Mouse (Mus musculus) liver, embryonic 15.5 days (tissue): Measurements from ENCODE around the gene Gpatch3. TPM values are rescaled to one million over a fixed set of nuclear protein-coding genes. Genes with fewer than 3 reads are reported as not detected.
A peak's percentile ranks its signal among the peaks of the same experiment; 100 is the strongest.

Experiments used
- ATAC-seq: fragments of 200-750 bp; cut with Nextera tagmentation; 2 replicates; pipeline ENCODE4 v1.8.0; 2017; ENCODE audit warnings: moderate number of reproducible peaks, mild to moderate bottlenecking, moderate library complexity; ENCODE audit not compliant: insufficient read depth
- H3K27ac ChIP-seq: fragments of 300-500 bp; sonication (generic); replicated peaks from 2 replicates; pipeline ENCODE4 v1.5.1; 2015; ENCODE audit warnings: mild to moderate bottlenecking, inconsistent platforms
- H3K27me3 ChIP-seq: fragments of 300-500 bp; sonication (generic); 2 replicates; pipeline ENCODE4 v1.6.1; 2015; ENCODE audit warnings: mild to moderate bottlenecking, inconsistent platforms
- H3K36me3 ChIP-seq: fragments of 300-500 bp; sonication (generic); replicated peaks from 2 replicates; pipeline ENCODE4 v1.6.1; 2015; ENCODE audit warnings: moderate library complexity, mild to moderate bottlenecking, inconsistent platforms
- H3K4me1 ChIP-seq: fragments of 300-500 bp; sonication (generic); replicated peaks from 2 replicates; pipeline ENCODE4 v1.6.1; 2015; ENCODE audit warnings: inconsistent platforms
- H3K4me2 ChIP-seq: fragments of 300-500 bp; sonication (generic); 2 replicates; pipeline ENCODE4 v1.6.1; 2015; ENCODE audit warnings: moderate library complexity, mild to moderate bottlenecking, inconsistent platforms
- H3K4me3 ChIP-seq: fragments of 300-500 bp; sonication (generic); replicated peaks from 2 replicates; pipeline ENCODE4 v1.5.1; 2015; ENCODE audit warnings: mild to moderate bottlenecking, inconsistent platforms
- H3K9ac ChIP-seq: fragments of 300-500 bp; sonication (generic); 2 replicates; pipeline ENCODE4 v1.6.1; 2015; ENCODE audit warnings: moderate library complexity, mild to moderate bottlenecking, inconsistent platforms
- H3K9me3 ChIP-seq: fragments of 300-500 bp; sonication (generic); replicated peaks from 2 replicates; pipeline ENCODE4 v1.6.1; 2016; ENCODE audit warnings: inconsistent platforms
- WGBS: fragments of 180-500 bp; shearing (Covaris S2); methylation state at CpG from one replicate; pipeline ENCODE4 v1.1.7; 2015; ENCODE audit warnings: mixed read lengths; ENCODE audit not compliant: insufficient replicate concordance; 5-methylcytosine and 5-hydroxymethylcytosine counted together
- polyA plus RNA-seq: library from polyadenylated mRNA; unstranded; fragments of >200 nt; fragmentation: Nextera tagmentation; extraction: Ambion mirVana; gene quantifications from 2 replicates; pipeline ENCODE4 v1.2.1, GENCODE M21; 2015

The Gpatch3 gene
- polyA plus RNA-seq, 1 experiment from 2014 or later, result 3.8 TPM

DNA sequence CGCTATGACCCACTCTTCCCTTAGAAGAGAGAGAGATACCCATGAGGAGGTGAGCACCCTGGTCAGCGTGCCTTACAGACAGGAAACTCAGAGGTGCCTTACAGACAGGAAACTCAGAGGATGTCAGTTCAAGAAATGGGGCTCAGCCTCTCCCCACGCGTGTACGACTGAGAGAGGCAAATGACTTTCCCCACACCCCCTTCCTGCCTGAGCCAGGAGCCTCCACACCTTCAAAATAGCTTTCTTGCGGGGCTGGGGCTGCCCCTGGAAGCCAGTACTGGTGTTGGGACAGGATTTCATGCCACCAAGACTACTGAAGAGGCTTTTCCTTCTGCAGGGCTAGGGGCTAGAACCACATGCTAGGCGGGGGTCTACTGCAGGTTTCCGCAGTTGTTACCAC lies 46.1 kb downstream of the Gpatch3 start:
- Histone ChIP-seq H3K4me1 (peaks cover 49% of the 10 kb centered on the region), H3K4me3 (no peak overlapping the region), H3K9ac (no peak overlapping the region), H3K9me3 (no peaks in the 10 kb centered on the region), H3K27me3 (no peaks in the 10 kb centered on the region), H3K27ac (0 out of 2 replicates have a peak overlapping the region, but pooled peaks have one; percentile 14), H3K36me3 (0 out of 2 replicates have a peak, but pooled peaks cover 12% of the 10 kb centered on the region), H3K4me2 (no peak overlapping the region)
- WGBS, result 69% methylated on average over 8 of the region's 8 CpGs
- ATAC-seq, result no peak

DNA sequence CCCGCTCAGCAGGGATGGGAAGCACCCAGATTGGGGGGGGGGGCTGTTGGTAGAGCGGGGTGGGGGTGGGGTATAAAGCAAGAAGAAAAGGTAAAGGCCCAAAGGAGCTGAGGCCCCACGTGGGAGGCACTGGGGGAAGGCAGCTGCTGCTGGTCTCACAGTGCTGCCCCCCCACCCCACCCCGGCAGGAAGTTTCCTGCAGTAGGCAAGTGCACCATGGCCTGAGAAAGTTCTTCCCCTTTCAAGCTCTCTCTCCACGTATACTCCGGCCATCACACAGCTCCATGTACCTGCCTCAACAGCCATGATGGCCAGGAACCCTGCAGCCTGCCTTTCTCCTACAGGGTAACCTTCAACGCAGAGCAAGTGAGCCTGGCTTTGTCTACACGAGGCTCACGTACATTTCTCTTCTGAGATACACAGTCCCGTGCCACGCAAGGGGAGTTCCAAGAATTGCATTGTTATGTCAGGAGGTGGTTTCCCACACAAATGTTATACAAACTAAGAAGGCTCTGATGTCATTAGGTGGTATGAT lies 47.7 kb downstream of the Gpatch3 start:
- Histone ChIP-seq H3K27me3 (no peaks in the 10 kb centered on the region), H3K4me1 (peaks cover 63% of the 10 kb centered on the region), H3K36me3 (peaks cover 17% of the 10 kb centered on the region; the same call in 1 of the 2 replicates), H3K9me3 (no peaks in the 10 kb centered on the region), H3K4me3 (no peak overlapping the region), H3K27ac (no peak overlapping the region), H3K4me2 (no peak overlapping the region), H3K9ac (no peak overlapping the region)
- WGBS, result 48% methylated on average over 11 of the region's 11 CpGs
- ATAC-seq, result no peak

- no peak overlapping the region for H3K4me3 ChIP-seq
- no peaks in the 10 kb centered on the region for H3K27me3 ChIP-seq
- H3K36me3 ChIP-seq, result peaks cover 17% of the 10 kb centered on the region; the same call in 1 of the 2 replicates
- H3K4me2 ChIP-seq, result peak overlapping the region; percentile 21; the same call in 1 of the 2 replicates
- ATAC-seq, result peak; percentile 70
- no peaks in the 10 kb centered on the region for H3K9me3 ChIP-seq
- WGBS, result 32% methylated on average over 7 of the region's 7 CpGs
- peak overlapping the region; percentile 46 for H3K27ac ChIP-seq
- no peak overlapping the region for H3K9ac ChIP-seq
- H3K4me1 ChIP-seq, result peaks cover 59% of the 10 kb centered on the region
Observed at GRCm38 (mm10) chr4:133624830-133625229, 50.3 kb downstream of the Gpatch3 start.

GRCm38 (mm10) chr4:133625621-133626071 lies 51.1 kb downstream of the Gpatch3 start:
- H3K4me2 ChIP-seq, result peak overlapping the region; percentile 21; the same call in 1 of the 2 replicates
- peaks cover 51% of the 10 kb centered on the region for H3K4me1 ChIP-seq
- no peak overlapping the region for H3K4me3 ChIP-seq
- no peaks in the 10 kb centered on the region for H3K27me3 ChIP-seq
- H3K9me3 ChIP-seq, result no peaks in the 10 kb centered on the region
- no peak overlapping the region for H3K9ac ChIP-seq
- H3K27ac ChIP-seq, result peak overlapping the region; percentile 46
- H3K36me3 ChIP-seq, result peaks cover 17% of the 10 kb centered on the region; the same call in 1 of the 2 replicates
- WGBS, result 25% methylated on average over 11 of the region's 11 CpGs
- ATAC-seq, result peak; percentile 45; the same call in 1 of the 2 replicates

GRCm38 (mm10) chr4:133626221-133626620 lies 51.7 kb downstream of the Gpatch3 start:
- Histone ChIP-seq H3K9me3 (no peaks in the 10 kb centered on the region), H3K27ac (peak overlapping the region; percentile 46), H3K27me3 (no peaks in the 10 kb centered on the region), H3K4me3 (no peak overlapping the region), H3K4me2 (peak overlapping the region; percentile 21; the same call in 1 of the 2 replicates), H3K9ac (no peak overlapping the region), H3K36me3 (peaks cover 13% of the 10 kb centered on the region; the same call in 1 of the 2 replicates), H3K4me1 (peaks cover 51% of the 10 kb centered on the region)
- 43% methylated on average over 5 of the region's 5 CpGs for WGBS
- ATAC-seq, result no peak

DNA sequence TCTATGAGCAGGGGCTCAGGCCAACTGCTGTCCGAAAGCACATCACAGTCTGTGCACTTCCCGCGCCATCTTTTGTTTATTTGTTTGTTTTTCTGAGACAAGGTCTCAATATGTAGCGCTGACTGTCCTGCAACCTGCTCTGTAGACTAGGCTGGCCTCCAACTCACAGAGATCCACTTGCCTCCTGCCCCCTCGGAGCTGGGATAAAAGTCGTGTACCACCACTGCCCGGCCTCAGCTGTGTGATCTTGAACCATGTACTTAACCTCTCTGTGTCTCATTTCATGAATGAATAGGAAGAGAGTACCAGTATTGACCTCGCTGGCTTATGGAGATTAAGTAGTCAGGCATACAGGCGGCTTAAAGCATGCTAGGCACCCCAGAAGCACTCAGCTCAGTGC lies 52.1 kb downstream of the Gpatch3 start:
- H3K27ac ChIP-seq, result peak overlapping the region; percentile 46; the same call in 1 of the 2 replicates
- no peak overlapping the region for H3K4me3 ChIP-seq
- no peaks in the 10 kb centered on the region for H3K27me3 ChIP-seq
- no peak for ATAC-seq
- WGBS, result 81% methylated on average over 9 of the region's 9 CpGs
- H3K4me1 ChIP-seq, result peaks cover 54% of the 10 kb centered on the region
- no peak overlapping the region for H3K4me2 ChIP-seq
- peaks cover 12% of the 10 kb centered on the region; the same call in 1 of the 2 replicates for H3K36me3 ChIP-seq
- H3K9me3 ChIP-seq, result no peaks in the 10 kb centered on the region
- no peak overlapping the region for H3K9ac ChIP-seq

GRCm38 (mm10) chr4:133627039-133627438 lies 52.5 kb downstream of the Gpatch3 start:
- 87% methylated on average over 14 of the region's 14 CpGs for WGBS

DNA sequence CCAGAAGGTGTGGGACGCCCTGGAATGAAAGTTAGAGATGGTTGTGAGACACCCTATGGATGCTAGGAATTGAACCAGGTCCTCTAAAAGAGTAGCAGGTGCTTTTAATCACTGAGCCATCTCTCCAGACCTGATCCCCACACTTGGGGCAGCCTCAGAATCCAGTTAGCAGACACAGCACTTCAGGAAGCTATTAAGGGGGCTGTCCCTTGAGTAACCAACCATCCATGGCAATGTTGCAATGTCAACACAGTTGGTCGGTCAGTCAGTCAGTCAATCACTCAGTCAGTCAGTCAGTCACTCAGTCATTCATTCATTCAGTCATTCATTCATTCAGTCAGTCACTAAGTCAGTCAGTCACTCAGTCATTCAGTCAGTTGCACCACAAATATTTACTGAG lies 54.0 kb downstream of the Gpatch3 start:
- Histone ChIP-seq H3K4me1 (peaks cover 60% of the 10 kb centered on the region), H3K36me3 (peaks cover 12% of the 10 kb centered on the region; the same call in 1 of the 2 replicates), H3K9me3 (no peaks in the 10 kb centered on the region), H3K27ac (no peak overlapping the region), H3K9ac (no peak overlapping the region), H3K27me3 (no peaks in the 10 kb centered on the region), H3K4me3 (no peak overlapping the region), H3K4me2 (no peak overlapping the region)
- ATAC-seq, result no peak
- 46% methylated on average over 2 of the region's 2 CpGs for WGBS

More at GRCm38 (mm10) chr4:133627039-133627438, 52.5 kb downstream of the Gpatch3 start:
- H3K9me3 ChIP-seq, result no peaks in the 10 kb centered on the region
- peaks cover 12% of the 10 kb centered on the region; the same call in 1 of the 2 replicates for H3K36me3 ChIP-seq
- H3K4me3 ChIP-seq, result no peak overlapping the region
- H3K4me1 ChIP-seq, result peaks cover 55% of the 10 kb centered on the region
- H3K27me3 ChIP-seq, result no peaks in the 10 kb centered on the region
- no peak for ATAC-seq
- no peak overlapping the region for H3K27ac ChIP-seq
- H3K9ac ChIP-seq, result no peak overlapping the region
- no peak overlapping the region for H3K4me2 ChIP-seq

- 59% methylated on average over 7 of the region's 7 CpGs for whole genome bisulfite sequencing
- H3K4me2 ChIP-seq, result no peak overlapping the region
- no peaks in the 10 kb centered on the region for H3K27me3 ChIP-seq
- H3K36me3 ChIP-seq, result peaks cover 7% of the 10 kb centered on the region; the same call in 1 of the 2 replicates
- no peak for ATAC-seq
- no peak overlapping the region for H3K4me3 ChIP-seq
- no peaks in the 10 kb centered on the region for H3K9me3 ChIP-seq
- no peak overlapping the region for H3K27ac ChIP-seq
- no peak overlapping the region for H3K9ac ChIP-seq
- peaks cover 60% of the 10 kb centered on the region for H3K4me1 ChIP-seq
Observed at GRCm38 (mm10) chr4:133629191-133629590, 54.6 kb downstream of the Gpatch3 start.

DNA sequence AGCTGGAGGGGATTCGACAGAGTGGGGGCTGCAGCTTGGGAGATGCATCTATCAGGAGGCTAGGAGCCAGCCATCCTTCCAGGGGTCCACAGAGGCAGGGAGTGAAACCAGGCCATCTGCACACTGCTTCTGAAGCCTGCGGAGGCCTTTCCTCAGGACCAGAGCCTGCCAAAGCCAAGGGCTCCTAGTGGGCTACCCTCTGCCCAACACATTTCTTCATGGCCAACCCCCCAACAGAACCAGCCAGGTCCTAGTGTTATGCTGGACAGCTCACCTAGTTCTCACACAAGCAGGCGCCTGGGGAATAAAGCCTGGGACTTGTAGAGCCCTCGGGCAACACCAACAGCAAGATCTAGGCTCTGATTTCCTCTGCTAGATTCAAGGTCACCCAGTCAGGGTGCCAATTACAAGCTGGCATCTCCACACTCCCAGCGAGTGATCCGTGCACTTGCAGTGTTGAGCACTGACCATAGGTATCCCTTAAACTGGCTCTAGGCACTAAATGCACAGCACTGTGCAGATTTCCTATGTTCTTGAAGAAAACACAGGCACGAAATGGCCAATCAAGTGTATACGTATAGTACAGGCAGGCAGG lies 55.9 kb downstream of the Gpatch3 start:
- 82% methylated on average over 8 of the region's 8 CpGs for WGBS
- Histone ChIP-seq H3K36me3 (peaks cover 4% of the 10 kb centered on the region; the same call in 1 of the 2 replicates), H3K9me3 (no peaks in the 10 kb centered on the region), H3K27ac (0 out of 2 replicates have a peak overlapping the region, but pooled peaks have one; percentile 19), H3K9ac (no peak overlapping the region), H3K27me3 (no peaks in the 10 kb centered on the region), H3K4me1 (peaks cover 48% of the 10 kb centered on the region), H3K4me3 (no peak overlapping the region), H3K4me2 (0 out of 2 replicates have a peak overlapping the region, but pooled peaks have one; percentile 94)
- ATAC-seq, result no peak

- Histone ChIP-seq H3K9me3 (no peaks in the 10 kb centered on the region), H3K4me1 (peaks cover 40% of the 10 kb centered on the region), H3K9ac (no peak overlapping the region), H3K27me3 (no peaks in the 10 kb centered on the region), H3K36me3 (peaks cover 4% of the 10 kb centered on the region; the same call in 1 of the 2 replicates), H3K27ac (0 out of 2 replicates have a peak overlapping the region, but pooled peaks have one; percentile 48), H3K4me3 (0 out of 2 replicates have a peak overlapping the region, but pooled peaks have one; percentile 73), H3K4me2 (peak overlapping the region; percentile 94)
- ATAC-seq, result no peak
- 58% methylated on average over 14 of the region's 14 CpGs for WGBS
Observed at GRCm38 (mm10) chr4:133631071-133631768, 56.7 kb downstream of the Gpatch3 start.
